Mouse (Mus musculus) limb, embryonic 14.5 days (tissue): ENCODE measurements at regions not wholly inside any gene's neighbourhood (a gene's known extent, or its start where the extent isn't known, plus 50 kb on each side); places are given as distances from the start of the nearest gene placed in this dataset.
A peak's percentile ranks its signal among the peaks of the same experiment; 100 is the strongest.

Experiments used
- ATAC-seq: fragments of 200-750 bp; cut with Nextera tagmentation; 2 replicates; pipeline ENCODE4 v1.8.0; 2017; ENCODE audit warnings: low read depth, moderate number of reproducible peaks, moderate TSS enrichment; ENCODE audit not compliant: low FRiP score
- DNase-seq: peaks from one replicate; pipeline ENCODE4 v3.0.0-alpha.2; 2015; ENCODE audit warnings: low spot score
- H3K27ac ChIP-seq: fragments of 300-500 bp; sonication (generic); replicated peaks from 2 replicates; pipeline ENCODE4 v1.5.1; 2014; ENCODE audit warnings: low read depth, mild to moderate bottlenecking, low read length, moderate library complexity, mixed read lengths
- H3K27me3 ChIP-seq: fragments of 300-500 bp; sonication (generic); 2 replicates; pipeline ENCODE4 v1.6.1; 2014; ENCODE audit warnings: low read length, mixed read lengths; ENCODE audit not compliant: control insufficient read depth, insufficient read depth
- H3K36me3 ChIP-seq: fragments of 300-500 bp; sonication (generic); 2 replicates; pipeline ENCODE4 v1.6.1; 2014; ENCODE audit warnings: mild to moderate bottlenecking, low read length, moderate library complexity, mixed read lengths; ENCODE audit not compliant: control insufficient read depth, insufficient read depth
- H3K4me1 ChIP-seq: fragments of 300-500 bp; sonication (generic); 2 replicates; pipeline ENCODE4 v1.6.1; 2014; ENCODE audit warnings: antibody characterized with exemption, low read length, mixed read lengths; ENCODE audit not compliant: control insufficient read depth, insufficient read depth
- H3K4me2 ChIP-seq: fragments of 300-500 bp; sonication (generic); replicated peaks from 2 replicates; pipeline ENCODE4 v1.6.1; 2014; ENCODE audit warnings: low read depth, mild to moderate bottlenecking, low read length, moderate library complexity; ENCODE audit not compliant: severe bottlenecking
- H3K4me3 ChIP-seq: fragments of 300-500 bp; sonication (generic); replicated peaks from 2 replicates; pipeline ENCODE4 v1.5.1; 2014; ENCODE audit warnings: low read length
- H3K9ac ChIP-seq: fragments of 300-500 bp; sonication (generic); 2 replicates; pipeline ENCODE4 v1.6.1; 2014; ENCODE audit warnings: mild to moderate bottlenecking, low read depth, low read length, moderate library complexity; ENCODE audit not compliant: severe bottlenecking
- H3K9me3 ChIP-seq: fragments of 300-500 bp; sonication (generic); 2 replicates; pipeline ENCODE4 v1.6.1; 2016; ENCODE audit warnings: low read length; ENCODE audit not compliant: control insufficient read depth
- POLR2A ChIP-seq: fragments of 200-500 bp; IDR thresholded peaks from 2 replicates; pipeline ENCODE4 v1.8.0; 2012; ENCODE audit warnings: inconsistent platforms, mild to moderate bottlenecking, moderate library complexity, borderline replicate concordance; ENCODE audit not compliant: insufficient read depth, insufficient read length; ENCODE audit errors: extremely low read depth
- WGBS: fragments of 180-500 bp; shearing (Covaris S2); extraction: QIAGEN DNeasy Blood & Tissue Kit; methylation state at CpG from one replicate; pipeline ENCODE4 v1.1.7; 2014; 5-methylcytosine and 5-hydroxymethylcytosine counted together

DNA sequence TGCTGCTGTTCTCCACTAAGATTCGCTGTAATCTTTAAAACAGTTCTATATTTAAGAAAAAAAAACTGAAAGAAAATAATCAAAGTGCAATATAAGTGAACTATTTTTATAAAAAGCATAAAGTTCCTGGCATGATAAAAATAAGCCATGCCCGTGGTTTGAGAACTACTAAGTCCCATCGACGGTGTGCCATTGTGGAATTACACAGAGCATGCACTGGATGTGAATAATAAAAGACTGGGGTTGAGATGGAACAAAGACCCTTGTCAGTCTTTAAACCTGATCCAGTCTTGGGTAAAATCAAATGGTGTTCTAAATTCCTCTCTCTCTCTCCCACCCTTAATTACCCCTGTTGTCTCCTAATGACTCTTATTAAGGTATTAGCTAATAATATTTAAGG, 137.7 kb upstream of the Gpc5 start:
- Histone ChIP-seq H3K9ac (no peak overlapping the region), H3K4me1 (peaks cover 14% of the 10 kb centered on the region; the same call in 1 of the 2 replicates), H3K9me3 (no peaks in the 10 kb centered on the region), H3K4me2 (no peak overlapping the region), H3K27ac (no peak overlapping the region), H3K4me3 (no peak overlapping the region), H3K36me3 (no peaks in the 10 kb centered on the region), H3K27me3 (no peaks in the 10 kb centered on the region)
- ATAC-seq, result no peak
- TF ChIP-seq POLR2A, result no peak
- no peak for DNase-seq
- 63% methylated on average over 4 of the region's 4 CpGs for WGBS

DNA sequence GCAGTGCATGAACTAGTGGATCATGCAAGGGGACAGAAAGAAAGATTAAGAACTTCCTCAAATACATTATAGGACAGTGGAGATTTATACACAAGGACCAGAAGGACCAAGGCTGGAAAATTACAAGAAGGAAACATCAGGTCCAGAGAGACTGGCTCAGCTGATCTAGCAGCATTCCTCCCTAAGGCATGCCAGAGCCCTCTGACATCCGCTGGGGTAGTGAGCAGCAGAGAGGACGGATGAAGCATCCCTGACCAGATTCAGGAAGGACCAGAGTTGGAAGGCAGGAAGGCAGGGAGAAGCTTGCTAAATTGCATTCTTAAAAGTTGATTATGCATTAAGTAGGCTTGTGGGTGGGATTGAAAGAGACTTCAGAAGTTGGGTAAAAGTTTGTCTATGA, 136.4 kb upstream of the Gpc5 start:
- Histone ChIP-seq H3K4me2 (no peak overlapping the region), H3K27ac (no peak overlapping the region), H3K4me3 (no peak overlapping the region), H3K4me1 (peaks cover 14% of the 10 kb centered on the region; the same call in 1 of the 2 replicates), H3K9ac (no peak overlapping the region), H3K36me3 (no peaks in the 10 kb centered on the region), H3K9me3 (no peaks in the 10 kb centered on the region), H3K27me3 (no peaks in the 10 kb centered on the region)
- no peak for TF ChIP-seq POLR2A
- 57% methylated on average over 2 of the region's 2 CpGs for WGBS
- no peak for DNase-seq
- ATAC-seq, result no peak

DNA sequence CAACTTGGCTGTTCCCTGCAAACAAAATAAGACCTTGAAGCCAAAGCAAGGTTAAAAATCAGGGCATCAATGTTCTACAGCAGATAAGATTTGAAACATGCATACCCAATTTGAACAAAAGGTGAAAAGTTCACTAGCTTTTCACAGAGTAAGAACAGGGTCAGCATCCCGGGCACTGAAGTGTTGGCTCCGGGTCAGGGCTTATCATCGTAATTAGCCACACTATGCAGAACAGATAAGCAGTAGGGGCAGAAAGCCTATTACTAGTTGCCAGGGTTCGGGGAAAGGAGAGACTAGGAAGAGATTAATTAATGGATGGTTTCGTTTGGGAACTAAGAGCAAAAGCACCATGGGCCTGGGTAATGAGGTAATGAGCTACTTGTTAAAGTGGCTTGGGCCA, 131.7 kb upstream of the Gpc5 start:
- H3K4me2 ChIP-seq, result no peak overlapping the region
- H3K4me1 ChIP-seq, result no peaks in the 10 kb centered on the region
- no peak overlapping the region for H3K27ac ChIP-seq
- WGBS, result 18% methylated on average over 5 of the region's 5 CpGs
- no peaks in the 10 kb centered on the region for H3K27me3 ChIP-seq
- no peak overlapping the region for H3K4me3 ChIP-seq
- no peaks in the 10 kb centered on the region for H3K9me3 ChIP-seq
- no peak for ATAC-seq
- no peak overlapping the region for H3K9ac ChIP-seq
- TF ChIP-seq POLR2A, result no peak
- DNase-seq, result no peak
- no peaks in the 10 kb centered on the region for H3K36me3 ChIP-seq

DNA sequence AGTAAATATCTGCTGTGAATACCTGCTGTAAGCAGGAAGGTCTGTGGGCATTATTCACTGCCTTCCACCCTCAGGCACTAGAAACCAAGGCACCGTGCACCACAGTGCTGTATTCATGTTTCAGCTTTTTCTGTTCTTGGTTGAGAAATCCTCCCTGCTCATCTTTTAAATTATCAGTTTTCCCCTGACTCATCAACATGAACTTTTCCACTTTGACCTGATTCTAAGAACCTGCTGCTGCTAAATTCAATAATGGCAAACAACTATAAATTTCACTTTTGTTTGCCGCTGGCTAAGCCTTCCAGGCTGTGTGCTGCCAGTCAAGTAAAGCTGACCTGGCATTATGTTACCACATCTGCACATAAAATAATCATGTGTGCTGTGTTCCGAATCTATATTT, 126.1 kb upstream of the Gpc5 start:
- H3K4me1 ChIP-seq, result no peaks in the 10 kb centered on the region
- no peak overlapping the region for H3K9ac ChIP-seq
- 68% methylated on average over 3 of the region's 3 CpGs for WGBS
- H3K4me2 ChIP-seq, result no peak overlapping the region
- no peaks in the 10 kb centered on the region for H3K36me3 ChIP-seq
- no peaks in the 10 kb centered on the region for H3K27me3 ChIP-seq
- no peak for DNase-seq
- no peak for ATAC-seq
- no peaks in the 10 kb centered on the region for H3K9me3 ChIP-seq
- TF ChIP-seq POLR2A, result no peak
- H3K27ac ChIP-seq, result no peak overlapping the region
- no peak overlapping the region for H3K4me3 ChIP-seq

DNA sequence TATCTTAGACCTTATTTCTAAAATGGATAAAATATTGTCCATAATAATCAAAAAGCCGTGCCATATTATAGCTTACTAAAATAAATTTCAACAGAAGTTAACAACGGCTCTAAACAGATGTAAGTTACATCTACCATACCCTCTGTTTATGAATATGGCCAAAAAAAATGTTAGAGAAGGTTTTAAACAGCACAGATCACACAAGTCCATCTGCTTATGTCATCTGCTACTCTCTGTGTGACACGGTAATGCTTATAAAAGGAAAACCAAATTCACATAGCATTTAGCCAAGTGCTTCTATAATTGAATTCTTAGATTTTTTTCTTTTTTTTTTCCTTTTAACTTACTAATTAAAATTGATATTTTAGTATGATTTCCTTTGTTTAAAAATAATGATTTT, 123.0 kb upstream of the Gpc5 start:
- no peak overlapping the region for H3K4me3 ChIP-seq
- DNase-seq (no peak), ATAC-seq (no peak)
- H3K4me1 ChIP-seq, result no peaks in the 10 kb centered on the region
- H3K9me3 ChIP-seq, result no peaks in the 10 kb centered on the region
- H3K27ac ChIP-seq, result no peak overlapping the region
- no peaks in the 10 kb centered on the region for H3K27me3 ChIP-seq
- no peak overlapping the region for H3K4me2 ChIP-seq
- WGBS, result 90% methylated on average over 3 of the region's 3 CpGs
- TF ChIP-seq POLR2A, result no peak
- no peak overlapping the region for H3K9ac ChIP-seq
- H3K36me3 ChIP-seq, result no peaks in the 10 kb centered on the region

DNA sequence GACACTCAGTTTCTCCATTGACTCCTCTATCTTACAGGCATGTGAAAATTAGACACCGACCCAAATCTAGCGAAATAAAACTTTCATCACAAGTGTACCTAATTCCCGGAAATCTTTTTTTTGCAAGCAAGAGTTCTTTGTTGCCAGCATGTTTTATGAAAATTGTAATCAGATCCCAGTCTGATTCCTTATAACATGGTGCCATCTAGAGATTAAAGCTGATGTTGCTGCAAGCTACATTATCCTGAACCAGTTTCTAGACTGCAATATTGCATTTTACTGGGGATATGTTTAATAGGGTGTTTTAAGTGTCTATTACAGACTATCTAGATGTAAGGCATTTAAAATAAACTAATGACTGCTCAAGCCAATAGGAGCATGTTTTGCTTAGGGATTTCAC, 110.9 kb upstream of the Gpc5 start:
- ATAC-seq (no peak), DNase-seq (peak; percentile 9)
- TF ChIP-seq POLR2A, result no peak
- no peaks in the 10 kb centered on the region for H3K9me3 ChIP-seq
- H3K27me3 ChIP-seq, result no peaks in the 10 kb centered on the region
- no peak overlapping the region for H3K9ac ChIP-seq
- no peak overlapping the region for H3K4me2 ChIP-seq
- 72% methylated on average over 3 of the region's 3 CpGs for WGBS
- H3K27ac ChIP-seq, result no peak overlapping the region
- H3K4me3 ChIP-seq, result no peak overlapping the region
- no peaks in the 10 kb centered on the region for H3K36me3 ChIP-seq
- H3K4me1 ChIP-seq, result no peaks in the 10 kb centered on the region
